Mouse (Mus musculus): ENCODE results near the gene Sufu.

- TF ChIP-seq CTCF (IDR thresholded peaks at IDR 0.05; ENCODE audit: low read depth) = peak; percentile 76
- no peak for TF ChIP-seq EP300 (optimal IDR thresholded peaks at IDR 0.05)
These were observed 114.1 kb downstream of the Sufu start for GRCm38 (mm10) chr19:46510824-46511223.
